Mouse (Mus musculus): ENCODE measurements at regions not wholly inside any gene's neighbourhood (a gene's known extent, or its start where the extent isn't known, plus 50 kb on each side); places are given as distances from the start of the nearest gene placed in this dataset.

DNA sequence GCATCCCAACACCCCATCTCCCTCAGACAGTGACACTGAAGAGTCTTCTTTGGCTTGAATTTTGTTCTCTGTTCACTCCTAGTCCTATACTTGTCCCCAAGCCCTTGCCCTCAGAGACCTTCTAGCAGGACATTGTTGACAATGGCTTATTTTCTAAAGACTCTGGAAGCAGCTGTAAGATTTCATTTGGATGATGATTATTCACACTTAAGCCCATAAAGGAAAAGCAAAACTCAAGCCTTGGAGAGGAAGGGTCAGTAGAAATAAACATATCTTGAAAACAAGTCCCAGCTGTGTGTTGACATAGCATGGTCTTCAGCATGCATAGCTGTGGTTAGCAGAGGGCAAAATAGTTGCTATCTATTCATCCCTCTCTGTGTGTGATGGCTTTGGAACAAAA lies 59.9 kb upstream of the Cdh11 start:
- no peaks in the 10 kb centered on the region for H3K27me3 ChIP-seq (ENCODE audit: control insufficient read depth, insufficient read depth, low read length)
- H3K4me3 ChIP-seq (ENCODE audit: control insufficient read depth, insufficient read depth, low read length), result no peak overlapping the region
- no peak for TF ChIP-seq POLR2A (IDR thresholded peaks at IDR 0.05; ENCODE audit: control insufficient read depth, extremely low read depth, insufficient read depth, low read length, poor library complexity)
- TF ChIP-seq CTCF (IDR thresholded peaks at IDR 0.05; ENCODE audit: borderline replicate concordance, control insufficient read depth, extremely low read depth, insufficient read depth, low read length, poor library complexity), result no peak
- no peak overlapping the region for H3K27ac ChIP-seq (ENCODE audit: control insufficient read depth, insufficient read depth, low read length)
- no peaks in the 10 kb centered on the region for H3K4me1 ChIP-seq (replicated peaks; ENCODE audit: control insufficient read depth, insufficient read depth, low read length)
- H3K36me3 ChIP-seq (ENCODE audit: control insufficient read depth, insufficient read depth, low read length), result no peaks in the 10 kb centered on the region
- DNase-seq, result no peak

DNA sequence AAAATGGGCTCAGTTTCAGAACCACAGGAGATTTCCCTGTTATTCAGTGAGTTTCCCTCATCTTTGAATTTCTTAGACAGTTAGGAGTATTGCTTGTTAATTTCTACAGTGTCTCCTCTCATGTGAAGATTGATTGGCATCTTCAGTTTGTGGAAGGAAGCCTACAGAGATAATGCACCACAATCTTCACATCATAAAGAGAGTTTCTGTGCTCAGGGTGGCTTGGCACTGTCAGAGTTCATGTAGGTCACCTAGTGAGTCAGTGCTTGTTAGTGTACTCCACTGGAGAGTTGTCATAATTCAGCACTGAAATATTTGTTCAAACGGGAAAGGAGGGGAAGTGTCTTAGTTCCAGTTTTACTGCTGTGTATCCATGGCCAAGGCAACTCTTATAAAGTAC lies 74.6 kb upstream of the Cdh11 start:
- 83% methylated on average over 1 of the region's 1 CpGs for WGBS
- no peak for DNase-seq
- TF ChIP-seq POLR2A (IDR thresholded peaks at IDR 0.05; ENCODE audit: control insufficient read depth, extremely low read depth, insufficient read depth, low read length, poor library complexity), result no peak
- no peak for TF ChIP-seq CTCF (IDR thresholded peaks at IDR 0.05; ENCODE audit: borderline replicate concordance, control insufficient read depth, extremely low read depth, insufficient read depth, low read length, poor library complexity)

DNA sequence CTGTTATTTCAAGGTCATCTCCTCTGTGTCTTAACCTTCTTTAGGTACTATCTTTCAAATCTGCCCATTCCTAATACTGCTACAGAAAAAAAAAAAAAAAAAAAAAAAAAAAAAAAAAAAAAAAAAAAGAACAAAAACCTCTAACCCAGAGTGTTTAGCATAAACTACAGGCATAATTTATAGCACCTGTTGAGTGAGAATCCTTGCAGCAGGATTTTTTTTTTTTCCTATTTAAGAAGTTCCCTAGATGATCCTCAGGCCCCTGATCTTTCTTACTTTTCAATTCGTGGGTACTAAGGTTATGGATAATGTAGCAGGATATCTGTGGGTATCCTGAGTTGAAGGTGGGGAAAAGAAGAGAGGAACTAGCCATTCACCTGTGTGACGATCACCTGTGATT lies 114.1 kb upstream of the Cdh11 start:
- Histone ChIP-seq H3K36me3 (ENCODE audit: control insufficient read depth, insufficient read depth, low read length) (no peaks in the 10 kb centered on the region), H3K4me3 (ENCODE audit: control insufficient read depth, insufficient read depth, low read length) (no peak overlapping the region), H3K27me3 (ENCODE audit: control insufficient read depth, insufficient read depth, low read length) (no peaks in the 10 kb centered on the region), H3K4me1 (replicated peaks; ENCODE audit: control insufficient read depth, insufficient read depth, low read length) (no peaks in the 10 kb centered on the region), H3K27ac (ENCODE audit: control insufficient read depth, insufficient read depth, low read length) (no peak overlapping the region)
- no peak for DNase-seq
- 75% methylated on average over 2 of the region's 2 CpGs for WGBS
- TF ChIP-seq CTCF (IDR thresholded peaks at IDR 0.05; ENCODE audit: borderline replicate concordance, control insufficient read depth, extremely low read depth, insufficient read depth, low read length, poor library complexity), result no peak
- TF ChIP-seq POLR2A (IDR thresholded peaks at IDR 0.05; ENCODE audit: control insufficient read depth, extremely low read depth, insufficient read depth, low read length, poor library complexity), result no peak

More for the DNA sequence above, 74.6 kb upstream of the Cdh11 start:
- no peak overlapping the region for H3K4me3 ChIP-seq (ENCODE audit: control insufficient read depth, insufficient read depth, low read length)
- no peaks in the 10 kb centered on the region for H3K27me3 ChIP-seq (ENCODE audit: control insufficient read depth, insufficient read depth, low read length)
- H3K36me3 ChIP-seq (ENCODE audit: control insufficient read depth, insufficient read depth, low read length), result no peaks in the 10 kb centered on the region
- H3K4me1 ChIP-seq (replicated peaks; ENCODE audit: control insufficient read depth, insufficient read depth, low read length), result no peaks in the 10 kb centered on the region
- no peak overlapping the region for H3K27ac ChIP-seq (ENCODE audit: control insufficient read depth, insufficient read depth, low read length)

DNA sequence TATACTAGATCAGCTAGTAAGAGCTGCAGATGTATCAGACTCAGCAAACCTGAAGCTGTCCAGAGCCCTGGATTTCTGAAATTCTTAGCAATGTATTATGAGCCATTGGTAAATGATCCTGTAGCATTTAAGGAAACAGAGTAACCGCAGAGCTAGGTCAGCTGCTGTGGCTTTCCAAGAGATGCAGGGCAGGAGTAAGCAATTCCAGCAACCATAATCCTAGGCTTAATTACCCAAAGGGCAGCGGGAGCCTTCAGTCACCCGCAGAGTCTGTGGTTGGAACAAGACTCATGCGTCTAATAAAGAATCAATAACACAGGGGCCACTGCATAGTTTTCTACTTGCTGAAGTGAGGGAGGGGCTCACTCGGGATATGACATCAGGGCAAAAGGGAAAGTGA lies 115.2 kb upstream of the Cdh11 start:
- TF ChIP-seq POLR2A (IDR thresholded peaks at IDR 0.05; ENCODE audit: control insufficient read depth, extremely low read depth, insufficient read depth, low read length, poor library complexity) (no peak), CTCF (IDR thresholded peaks at IDR 0.05; ENCODE audit: borderline replicate concordance, control insufficient read depth, extremely low read depth, insufficient read depth, low read length, poor library complexity) (no peak)
- Histone ChIP-seq H3K27me3 (ENCODE audit: control insufficient read depth, insufficient read depth, low read length) (no peaks in the 10 kb centered on the region), H3K27ac (ENCODE audit: control insufficient read depth, insufficient read depth, low read length) (no peak overlapping the region), H3K4me3 (ENCODE audit: control insufficient read depth, insufficient read depth, low read length) (no peak overlapping the region), H3K36me3 (ENCODE audit: control insufficient read depth, insufficient read depth, low read length) (no peaks in the 10 kb centered on the region), H3K4me1 (replicated peaks; ENCODE audit: control insufficient read depth, insufficient read depth, low read length) (no peaks in the 10 kb centered on the region)
- WGBS, result 80% methylated on average over 5 of the region's 5 CpGs
- no peak for DNase-seq

DNA sequence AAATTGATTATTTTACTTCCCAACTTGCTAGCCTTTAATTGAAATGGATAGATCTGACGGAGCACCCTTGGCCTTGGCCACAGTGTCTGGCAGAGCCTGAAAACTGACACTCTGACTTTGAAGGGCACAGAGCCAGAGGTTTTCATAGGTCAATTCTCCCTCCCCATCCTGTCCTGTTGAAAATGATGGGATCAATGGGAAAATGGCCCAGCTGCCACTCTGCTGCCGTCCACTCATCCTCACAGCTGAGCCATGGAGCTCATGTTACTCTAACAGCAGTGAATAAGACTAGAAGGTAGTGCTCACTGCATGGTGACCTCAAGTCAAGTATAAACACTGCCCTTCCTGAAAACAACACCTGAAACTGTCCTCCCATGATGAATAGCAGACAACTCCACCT lies 122.0 kb upstream of the Cdh11 start:
- DNase-seq, result no peak
- no peaks in the 10 kb centered on the region for H3K36me3 ChIP-seq (ENCODE audit: control insufficient read depth, insufficient read depth, low read length)
- no peaks in the 10 kb centered on the region for H3K4me1 ChIP-seq (replicated peaks; ENCODE audit: control insufficient read depth, insufficient read depth, low read length)
- H3K27ac ChIP-seq (ENCODE audit: control insufficient read depth, insufficient read depth, low read length), result no peak overlapping the region
- WGBS, result 77% methylated on average over 2 of the region's 2 CpGs
- H3K27me3 ChIP-seq (ENCODE audit: control insufficient read depth, insufficient read depth, low read length), result no peaks in the 10 kb centered on the region
- H3K4me3 ChIP-seq (ENCODE audit: control insufficient read depth, insufficient read depth, low read length), result no peak overlapping the region
- no peak for TF ChIP-seq POLR2A (IDR thresholded peaks at IDR 0.05; ENCODE audit: control insufficient read depth, extremely low read depth, insufficient read depth, low read length, poor library complexity)
- no peak for TF ChIP-seq CTCF (IDR thresholded peaks at IDR 0.05; ENCODE audit: borderline replicate concordance, control insufficient read depth, extremely low read depth, insufficient read depth, low read length, poor library complexity)

DNA sequence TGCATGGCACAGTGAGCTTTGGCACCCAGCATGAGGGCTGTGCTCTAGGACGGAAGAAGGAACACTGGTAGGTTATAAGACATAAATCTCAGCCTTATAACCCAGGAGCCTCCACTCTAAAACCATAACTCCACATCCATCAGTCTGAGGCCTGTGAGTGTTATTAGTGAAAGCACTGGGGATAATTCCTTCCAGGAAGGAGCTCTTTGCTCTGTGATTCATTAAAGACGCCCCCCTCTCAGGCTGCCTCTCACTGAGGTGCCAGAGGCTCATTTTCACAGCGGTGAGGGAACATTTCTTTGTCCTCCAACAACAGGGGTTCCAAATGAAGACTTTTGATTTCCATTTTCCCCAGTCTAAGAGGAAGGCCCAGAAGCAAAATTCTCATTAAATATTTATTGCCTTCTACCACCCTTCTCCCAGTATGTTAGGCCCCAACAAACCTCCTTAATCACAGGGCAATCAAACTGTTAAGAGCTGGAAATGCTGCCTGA lies 145.9 kb upstream of the Cdh11 start:
- WGBS, result 49% methylated on average over 3 of the region's 3 CpGs
- Histone ChIP-seq H3K4me3 (ENCODE audit: control insufficient read depth, insufficient read depth, low read length) (no peak overlapping the region), H3K36me3 (ENCODE audit: control insufficient read depth, insufficient read depth, low read length) (no peaks in the 10 kb centered on the region), H3K27ac (ENCODE audit: control insufficient read depth, insufficient read depth, low read length) (no peak overlapping the region), H3K27me3 (ENCODE audit: control insufficient read depth, insufficient read depth, low read length) (no peaks in the 10 kb centered on the region), H3K4me1 (replicated peaks; ENCODE audit: control insufficient read depth, insufficient read depth, low read length) (no peaks in the 10 kb centered on the region)
- no peak for DNase-seq
- TF ChIP-seq CTCF (IDR thresholded peaks at IDR 0.05; ENCODE audit: borderline replicate concordance, control insufficient read depth, extremely low read depth, insufficient read depth, low read length, poor library complexity), result no peak
- TF ChIP-seq POLR2A (IDR thresholded peaks at IDR 0.05; ENCODE audit: control insufficient read depth, extremely low read depth, insufficient read depth, low read length, poor library complexity), result no peak

DNA sequence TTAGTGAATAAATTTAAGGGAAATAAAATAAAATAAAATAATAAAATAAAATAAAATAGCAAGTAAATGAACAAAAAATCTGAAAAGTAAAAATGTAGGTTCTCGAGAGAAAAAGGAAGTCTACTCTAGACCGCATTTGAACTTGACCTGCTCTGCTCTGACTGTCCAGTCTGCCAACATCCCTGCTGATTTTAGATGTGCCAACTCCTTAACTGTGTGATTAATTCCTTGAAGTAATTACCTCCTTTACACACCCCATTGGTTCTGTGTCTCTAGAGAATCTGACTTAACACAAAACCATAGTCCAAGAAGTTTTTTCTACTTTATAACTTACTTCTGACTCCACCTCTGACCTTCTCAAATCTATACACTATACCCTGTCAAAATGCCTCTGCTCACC lies 153.3 kb upstream of the Cdh11 start:
- H3K4me3 ChIP-seq (ENCODE audit: control insufficient read depth, insufficient read depth, low read length), result no peak overlapping the region
- DNase-seq, result no peak
- TF ChIP-seq CTCF (IDR thresholded peaks at IDR 0.05; ENCODE audit: borderline replicate concordance, control insufficient read depth, extremely low read depth, insufficient read depth, low read length, poor library complexity) (no peak), POLR2A (IDR thresholded peaks at IDR 0.05; ENCODE audit: control insufficient read depth, extremely low read depth, insufficient read depth, low read length, poor library complexity) (no peak)
- no peak overlapping the region for H3K27ac ChIP-seq (ENCODE audit: control insufficient read depth, insufficient read depth, low read length)
- WGBS, result 92% methylated on average over 2 of the region's 2 CpGs
- no peaks in the 10 kb centered on the region for H3K27me3 ChIP-seq (ENCODE audit: control insufficient read depth, insufficient read depth, low read length)
- no peaks in the 10 kb centered on the region for H3K36me3 ChIP-seq (ENCODE audit: control insufficient read depth, insufficient read depth, low read length)
- H3K4me1 ChIP-seq (replicated peaks; ENCODE audit: control insufficient read depth, insufficient read depth, low read length), result no peaks in the 10 kb centered on the region

Measured in thymus, adult 2 months (tissue).